Comparison of ENCODE assay signal across 9 mouse cellular contexts in the genomic region with DNA sequence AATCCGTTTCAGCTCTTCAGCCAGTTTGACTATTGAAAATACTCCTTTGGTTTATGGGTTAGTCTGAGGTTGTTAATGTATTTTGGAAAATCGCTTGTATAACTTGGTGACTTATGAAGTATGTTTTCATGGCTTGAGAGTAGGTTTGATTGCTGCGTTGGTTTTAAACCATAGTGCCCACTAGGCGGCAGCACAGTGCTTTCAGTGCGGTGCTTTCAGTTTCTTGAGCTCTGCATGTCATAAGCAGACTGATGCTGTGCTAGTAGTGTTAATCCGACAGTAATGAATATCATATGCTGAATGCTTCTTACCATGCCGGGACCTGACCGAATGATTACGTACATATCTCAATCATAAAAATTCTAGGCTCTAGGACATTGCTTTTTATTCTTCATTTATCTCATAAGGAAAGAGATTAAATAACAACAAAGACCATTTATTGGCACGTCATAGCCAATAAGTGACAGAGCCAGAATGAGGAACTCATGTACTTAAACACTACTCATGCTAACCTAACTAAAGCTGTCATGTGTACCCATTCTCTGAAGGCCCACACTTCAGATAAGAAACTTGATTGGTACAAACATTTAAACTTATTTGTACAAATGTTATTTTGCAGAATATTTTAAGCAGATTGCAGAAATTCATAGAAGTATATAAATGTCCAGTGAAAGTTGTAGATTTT. TPM values are rescaled to one million over a fixed set of nuclear protein-coding genes. Genes with fewer than 3 reads are reported as not detected.
DNase-seq lines count a peak whose midpoint lies in the region; ATAC-seq and TF ChIP-seq lines count a peak whose summit lies in the region.
"Had no signal": no experiment of that assay in that cellular context is flagged by ENCODE, and none has a peak within 500 bp of the region (broad histone marks: within the 10 kb centered on the region; RNA-seq: fewer than 3 reads in every experiment).

No protein-coding gene starts in this region.

- peak; percentile 90 for TF ChIP-seq CTCF in kidney, adult 2 months (conservative IDR thresholded peaks at IDR 0.05; ENCODE audit: insufficient read depth, insufficient read length, low read depth, low read length)
- peak; percentile 97 for TF ChIP-seq CTCF in stomach, postnatal 0 days (IDR thresholded peaks at IDR 0.05; ENCODE audit: low read depth)

- H3K9me3 ChIP-seq in neural tube, embryonic 15.5 days (replicated peaks) = no peaks in the 10 kb centered on the region
- no peaks in the 10 kb centered on the region for H3K9me3 ChIP-seq in limb, embryonic 10.5 days (replicated peaks)
- no peaks in the 10 kb centered on the region for H3K9me3 ChIP-seq in stomach, postnatal 0 days (ENCODE audit: control insufficient read depth, low read length)
- H3K9me3 ChIP-seq: embryonic facial prominence, embryonic 13.5 days had no signal

- ATAC-seq in neural tube, embryonic 15.5 days (ENCODE audit: low FRiP score) = no peak; the same call in 1 of the 2 replicates
- ATAC-seq in stomach, postnatal 0 days (ENCODE audit: low FRiP score, low TSS enrichment) = 0 out of 2 replicates have a peak, but pooled peaks have one; percentile 47

- TF ChIP-seq POLR2A in kidney, adult 2 months (IDR thresholded peaks at IDR 0.05; ENCODE audit: low read depth, low read length) = no peak
- no peak for TF ChIP-seq POLR2A in myocyte (IDR thresholded peaks at IDR 0.05; ENCODE audit: insufficient read length, low read depth)

- no peak overlapping the region for H3K27ac ChIP-seq in neural tube, embryonic 15.5 days (replicated peaks)
- no peak overlapping the region for H3K27ac ChIP-seq in kidney, adult 2 months (ENCODE audit: insufficient read depth, low read depth, low read length)
- H3K27ac ChIP-seq in limb, embryonic 10.5 days = no peak overlapping the region
- H3K27ac ChIP-seq in stomach, postnatal 0 days (replicated peaks) = no peak overlapping the region
- H3K27ac ChIP-seq: embryonic facial prominence, embryonic 13.5 days had no signal

- no peak overlapping the region for H3K9ac ChIP-seq in neural tube, embryonic 15.5 days (replicated peaks)
- no peak overlapping the region for H3K9ac ChIP-seq in stomach, postnatal 0 days (ENCODE audit: low read length)
- H3K9ac ChIP-seq: embryonic facial prominence, embryonic 13.5 days had no signal

- H3K36me3 ChIP-seq in neural tube, embryonic 15.5 days = no peaks in the 10 kb centered on the region
- H3K36me3 ChIP-seq in kidney, adult 2 months (ENCODE audit: control insufficient read depth, insufficient read depth, low read length) = no peaks in the 10 kb centered on the region
- H3K36me3 ChIP-seq in limb, embryonic 10.5 days = no peaks in the 10 kb centered on the region
- no peaks in the 10 kb centered on the region for H3K36me3 ChIP-seq in myocyte (ENCODE audit: control insufficient read depth, insufficient read depth)
- H3K36me3 ChIP-seq in stomach, postnatal 0 days (ENCODE audit: control insufficient read depth, insufficient read depth, low read length) = no peaks in the 10 kb centered on the region
- H3K36me3 ChIP-seq: embryonic facial prominence, embryonic 13.5 days had no signal

- H3K4me2 ChIP-seq in neural tube, embryonic 15.5 days = no peak overlapping the region
- H3K4me2 ChIP-seq in myocyte (ENCODE audit: low read depth) = peak overlapping the region; percentile 65
- H3K4me2 ChIP-seq in stomach, postnatal 0 days (replicated peaks; ENCODE audit: low read depth) = no peak overlapping the region
- H3K4me2 ChIP-seq: embryonic facial prominence, embryonic 13.5 days had no signal

- H3K79me2 ChIP-seq in myocyte (ENCODE audit: control insufficient read depth, insufficient read depth) = no peaks in the 10 kb centered on the region

- WGBS in neural tube, embryonic 15.5 days = 24% methylated on average over 10 of the region's 10 CpGs
- WGBS in kidney, adult 2 months = 18% methylated on average over 10 of the region's 10 CpGs
- WGBS in limb, embryonic 10.5 days = 27% methylated on average over 10 of the region's 10 CpGs
- WGBS in stomach, postnatal 0 days = 19% methylated on average over 10 of the region's 10 CpGs

- no peak for TF ChIP-seq EP300 in stomach, postnatal 0 days (optimal IDR thresholded peaks at IDR 0.05)

- H3K4me3 ChIP-seq in neural tube, embryonic 15.5 days (replicated peaks) = no peak overlapping the region
- H3K4me3 ChIP-seq in kidney, adult 2 months (ENCODE audit: insufficient read depth, low read depth, low read length) = no peak overlapping the region
- H3K4me3 ChIP-seq in limb, embryonic 10.5 days = no peak overlapping the region
- no peak overlapping the region for H3K4me3 ChIP-seq in myocyte
- no peak overlapping the region for H3K4me3 ChIP-seq in stomach, postnatal 0 days (ENCODE audit: low read depth, low read length)
- H3K4me3 ChIP-seq: embryonic facial prominence, embryonic 13.5 days had no signal

- peak; percentile 65 for DNase-seq in neural tube, embryonic 10.5 days (ENCODE audit: extremely low spot score, low spot score)
- peak; percentile 88 to 90 for DNase-seq in cerebellum, postnatal 14 days
- DNase-seq in frontal cortex, postnatal 36 days (ENCODE audit: low spot score in 2 of 2) = peak; percentile 80 to 88
- peak; percentile 85 for DNase-seq in kidney, adult 2 months
- peak; percentile 81 for DNase-seq in limb, embryonic 10.5 days (ENCODE audit: low spot score)
- DNase-seq in stomach, postnatal 0 days (ENCODE audit: low spot score) = peak; percentile 75

- no peaks in the 10 kb centered on the region for H3K27me3 ChIP-seq in neural tube, embryonic 15.5 days (replicated peaks)
- H3K27me3 ChIP-seq in kidney, adult 2 months (replicated peaks; ENCODE audit: control insufficient read depth, insufficient read depth, low read length) = no peaks in the 10 kb centered on the region
- no peaks in the 10 kb centered on the region for H3K27me3 ChIP-seq in limb, embryonic 10.5 days (ENCODE audit: low read depth, poor library complexity, severe bottlenecking)
- no peaks in the 10 kb centered on the region for H3K27me3 ChIP-seq in myocyte (ENCODE audit: control insufficient read depth, insufficient read depth, insufficient read length)
- H3K27me3 ChIP-seq in stomach, postnatal 0 days (ENCODE audit: control insufficient read depth, insufficient read depth, low read length) = no peaks in the 10 kb centered on the region
- H3K27me3 ChIP-seq: embryonic facial prominence, embryonic 13.5 days had no signal

- H3K4me1 ChIP-seq in neural tube, embryonic 15.5 days = no peaks in the 10 kb centered on the region
- H3K4me1 ChIP-seq in kidney, adult 2 months (ENCODE audit: control insufficient read depth, insufficient read depth, low read length) = no peaks in the 10 kb centered on the region
- no peaks in the 10 kb centered on the region for H3K4me1 ChIP-seq in limb, embryonic 10.5 days
- H3K4me1 ChIP-seq in stomach, postnatal 0 days (replicated peaks; ENCODE audit: control insufficient read depth, insufficient read depth) = no peaks in the 10 kb centered on the region
- H3K4me1 ChIP-seq: embryonic facial prominence, embryonic 13.5 days had no signal

- no peak overlapping the region for H3ac ChIP-seq in myocyte (ENCODE audit: control insufficient read depth, insufficient read length)

TF ChIP-seq in myocyte, 11 proteins besides CTCF, POLR2A, EP300 and RAD21:
- TF ChIP-seq MAX (IDR thresholded peaks at IDR 0.05; ENCODE audit: low read depth) (no peak), POLR2AphosphoS2 (IDR thresholded peaks at IDR 0.05; ENCODE audit: insufficient read length, low read depth) (no peak), MYOG (IDR thresholded peaks at IDR 0.05; ENCODE audit: control insufficient read depth in 1 of 3, insufficient read depth in 1 of 3, insufficient read length in 2 of 3, low read depth in 2 of 3) (no peak), TCF12 (IDR thresholded peaks at IDR 0.05; ENCODE audit: insufficient read depth, poor library complexity, severe bottlenecking) (no peak), SRF (IDR thresholded peaks at IDR 0.05; ENCODE audit: control insufficient read depth, insufficient read length, low read depth) (no peak), REST (IDR thresholded peaks at IDR 0.05; ENCODE audit: insufficient read depth, insufficient read length) (no peak), USF1 (IDR thresholded peaks at IDR 0.05; ENCODE audit: low read depth) (no peak), MYOD1 (IDR thresholded peaks at IDR 0.05; ENCODE audit: control insufficient read depth in 1 of 3, insufficient read length in 2 of 3, low read depth in 2 of 3) (no peak), E2F4 (IDR thresholded peaks at IDR 0.05; ENCODE audit: insufficient read depth) (no peak), CEBPB (IDR thresholded peaks at IDR 0.05; ENCODE audit: insufficient read depth, poor library complexity, severe bottlenecking) (no peak), TCF3 (IDR thresholded peaks at IDR 0.05; ENCODE audit: insufficient read length, low read depth) (no peak)
TF ChIP-seq in myocyte: peak in this region for 0.

RNA-seq across cellular contexts. Expression of a gene that starts 20.4 kb away (rescaled TPM):
- 6.7 and 7.9 TPM in 2 replicates for polyA plus RNA-seq in neural tube, embryonic 15.5 days (2015; fragmentation: Nextera tagmentation; extraction: Ambion mirVana)
- polyA plus RNA-seq in kidney, adult 2 months (2012; rRNA removed) = 1.9 and 2.5 TPM in 2 replicates
- polyA plus RNA-seq in limb, embryonic 10.5 days (2016; fragmentation: Nextera tagmentation; extraction: Ambion mirVana) = 2.6 and 3.2 TPM in 2 replicates
- polyA plus RNA-seq in myocyte (2012; fragmentation: generic; extraction: Trizol) = 0.18 TPM
- 5.6 and 6.5 TPM in 2 replicates for polyA plus RNA-seq in stomach, postnatal 0 days (2015; fragmentation: Nextera tagmentation; extraction: Ambion mirVana)

RNA-seq across cellular contexts. Expression of a gene that starts 38.3 kb away (rescaled TPM):
- 0.93 and 1.6 TPM in 2 replicates for polyA plus RNA-seq in neural tube, embryonic 15.5 days (2015; fragmentation: Nextera tagmentation; extraction: Ambion mirVana)
- polyA plus RNA-seq in kidney, adult 2 months (2012; rRNA removed) = 1.1 and 1.6 TPM in 2 replicates
- polyA plus RNA-seq in limb, embryonic 10.5 days (2016; fragmentation: Nextera tagmentation; extraction: Ambion mirVana) = 0.90 and 1.1 TPM in 2 replicates
- polyA plus RNA-seq in myocyte (2012; fragmentation: generic; extraction: Trizol) = 0.48 TPM
- polyA plus RNA-seq in stomach, postnatal 0 days (2015; fragmentation: Nextera tagmentation; extraction: Ambion mirVana) = 3.1 and 4.0 TPM in 2 replicates
